Mouse (Mus musculus): ENCODE data around the gene Btbd9.

Gene Btbd9

DNA sequence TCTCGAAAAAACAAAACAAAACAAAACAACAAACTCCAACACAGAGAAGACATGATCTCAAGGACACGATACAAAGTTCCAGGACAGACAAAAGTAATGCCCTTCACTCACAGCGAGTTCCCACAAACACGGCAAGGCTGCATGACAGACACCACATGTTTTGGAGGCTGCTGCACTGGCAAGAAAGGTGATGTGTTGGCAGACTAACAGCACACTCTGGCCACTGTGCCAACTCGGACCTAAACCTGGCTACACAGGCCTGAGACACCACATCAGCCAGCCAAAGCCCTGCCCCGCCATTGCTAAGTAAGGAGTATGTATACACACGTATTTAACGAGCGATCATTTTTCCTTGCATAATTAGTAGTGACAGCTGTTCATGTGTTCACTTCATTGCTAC, 123.9 kb downstream of the Btbd9 start:
- DNase-seq (ENCODE audit: low spot score) = no peak

DNA sequence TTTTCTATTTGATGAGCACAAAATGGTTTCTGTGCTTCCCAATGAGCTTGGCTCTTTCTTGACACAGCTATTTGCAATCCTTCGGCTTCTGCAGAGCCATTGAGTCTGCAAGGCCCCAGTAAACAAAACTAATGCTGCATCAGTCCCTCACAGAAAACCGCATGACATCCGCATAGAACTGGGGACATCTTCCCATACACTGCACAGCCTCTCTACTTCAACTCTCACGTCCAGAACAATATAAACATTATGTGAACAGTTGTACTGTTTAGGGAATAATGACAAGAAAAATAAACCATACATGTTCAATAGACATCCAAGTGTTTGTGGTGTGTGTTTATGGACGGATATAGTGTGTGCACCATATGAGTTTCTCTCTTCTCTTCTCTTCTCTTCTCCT, 127.7 kb downstream of the Btbd9 start:
- no peak for DNase-seq (ENCODE audit: low spot score)

DNA sequence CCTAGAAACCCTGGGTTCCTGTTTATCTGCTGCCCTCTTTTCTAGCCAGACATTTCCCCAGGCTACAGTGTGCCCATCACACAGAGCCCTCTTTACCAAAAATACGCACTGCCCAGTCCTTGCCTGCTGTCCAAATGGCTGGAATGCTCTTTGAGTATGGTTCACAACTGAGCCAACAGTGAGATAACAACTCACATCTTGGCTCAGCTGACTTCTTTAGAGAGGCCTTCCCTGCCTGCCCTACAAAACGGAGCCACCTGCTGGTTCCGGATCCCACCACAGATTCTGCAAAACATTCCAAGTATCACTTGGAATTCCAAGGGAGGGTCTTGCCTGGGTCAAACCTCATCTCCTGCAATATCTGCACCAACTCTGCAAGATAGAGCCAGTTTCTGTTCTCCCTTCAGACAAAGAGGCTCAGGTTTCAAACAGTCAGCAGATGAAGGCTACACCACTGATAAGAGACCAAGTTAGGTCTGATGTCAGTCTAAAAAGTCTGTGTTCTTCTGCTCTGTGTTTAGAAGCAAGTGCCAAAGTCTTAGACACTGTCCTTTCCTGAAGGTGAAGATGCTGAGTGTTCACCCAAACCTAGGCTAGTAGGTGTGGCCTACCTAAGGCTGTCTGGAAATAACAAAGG, 130.4 kb downstream of the Btbd9 start:
- DNase-seq (ENCODE audit: low spot score) = no peak

- DNase-seq (ENCODE audit: low spot score) = no peak
Observed at GRCm38 (mm10) chr17:30439702-30440101, 136.6 kb downstream of the Btbd9 start.

- no peak for DNase-seq (ENCODE audit: low spot score)
Observed at GRCm38 (mm10) chr17:30438786-30439185, 137.5 kb downstream of the Btbd9 start.

DNA sequence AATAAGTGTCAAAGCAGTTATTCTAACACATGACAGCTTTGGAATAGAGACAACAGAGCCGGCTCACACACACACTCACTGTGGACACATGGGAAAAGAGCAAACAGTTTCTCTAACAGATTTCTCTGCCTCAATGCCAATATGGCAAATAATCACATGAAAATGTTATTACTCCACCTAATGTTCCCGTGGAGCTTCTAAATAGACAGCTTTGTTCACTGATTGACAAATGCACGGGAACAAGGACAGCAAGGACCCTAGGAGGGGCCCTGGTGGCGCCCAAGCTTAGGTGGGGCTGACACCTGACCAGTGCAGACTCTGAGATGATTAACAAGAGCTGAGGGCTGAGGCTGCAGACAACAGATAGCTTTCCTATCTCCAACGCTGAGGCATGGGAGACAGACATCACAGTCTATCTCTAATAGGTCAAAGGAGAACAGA, 140.2 kb downstream of the Btbd9 start:
- no peak for DNase-seq (ENCODE audit: low spot score)

DNA sequence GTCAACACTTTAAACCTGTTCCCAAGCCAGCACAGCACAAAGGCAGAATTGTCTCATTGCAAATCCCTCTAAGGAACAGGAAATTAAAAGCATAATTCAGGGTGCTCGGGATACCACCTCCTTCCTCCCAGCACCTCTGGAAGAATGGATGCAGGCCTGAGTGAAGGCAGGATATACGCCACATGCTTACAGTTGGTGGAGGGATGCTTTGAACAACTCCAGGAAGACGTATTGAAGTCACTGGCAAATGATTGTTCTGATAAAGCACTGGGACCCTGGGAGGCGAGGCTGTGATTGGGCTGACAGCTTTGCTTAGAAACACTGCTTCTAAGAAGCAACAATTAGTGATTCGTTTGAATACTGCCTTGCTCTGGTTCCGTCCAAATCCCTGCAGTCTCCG, 140.8 kb downstream of the Btbd9 start:
- no peak for DNase-seq (ENCODE audit: low spot score)

- DNase-seq (ENCODE audit: low spot score) = no peak
Observed at GRCm38 (mm10) chr17:30432094-30432493, 144.2 kb downstream of the Btbd9 start.

DNA sequence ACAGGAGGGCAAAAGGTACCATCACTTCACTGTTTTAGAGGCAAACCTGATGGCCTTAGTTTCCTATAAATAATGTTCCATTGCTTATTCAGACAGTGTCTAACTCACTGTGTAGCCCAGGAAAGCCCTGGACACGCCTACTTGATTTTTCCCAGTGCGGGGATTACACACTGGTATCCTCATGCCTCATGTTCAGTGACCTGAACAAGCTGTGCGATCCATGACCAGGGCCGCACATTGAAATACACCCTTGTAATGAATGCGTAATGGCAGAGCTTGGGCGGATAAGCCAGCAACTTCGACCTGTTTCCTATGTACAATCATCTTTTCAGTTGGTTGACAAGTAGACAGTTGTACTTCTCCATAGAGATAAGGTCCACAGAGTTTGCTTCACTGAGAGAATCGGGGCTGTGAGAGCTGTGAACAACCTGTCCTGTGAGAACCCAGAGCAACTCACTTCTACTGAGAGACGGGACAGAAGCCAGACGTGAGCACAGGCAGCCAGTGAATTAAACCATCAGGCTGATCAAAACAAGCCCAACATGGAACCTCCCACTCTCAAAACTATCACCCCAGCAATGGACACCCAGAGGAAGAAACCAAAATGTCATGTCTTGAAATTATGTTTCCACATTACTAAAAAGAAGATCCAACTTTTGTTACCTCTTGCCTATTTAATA, 145.2 kb downstream of the Btbd9 start:
- no peak for DNase-seq (ENCODE audit: low spot score)

DNA sequence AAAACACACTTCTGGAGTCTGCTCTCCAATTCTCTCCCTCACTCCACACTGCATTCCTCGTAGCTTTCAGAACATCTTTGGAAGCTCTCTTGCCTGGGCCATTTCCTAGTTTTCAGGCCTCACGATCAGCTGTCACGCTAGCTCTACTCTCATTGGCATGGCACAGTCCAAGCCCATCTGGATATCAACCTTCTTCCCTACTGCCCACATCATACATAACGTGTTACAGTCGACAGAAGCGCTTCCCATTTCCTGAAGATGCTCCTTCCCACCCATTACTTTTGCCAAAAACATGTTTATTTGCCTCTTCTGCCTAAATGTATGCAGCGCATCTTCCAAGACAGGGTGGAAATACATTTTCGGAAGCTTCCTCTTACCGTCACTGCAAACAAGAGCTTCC, 147.6 kb downstream of the Btbd9 start:
- no peak for DNase-seq (ENCODE audit: low spot score)

DNA sequence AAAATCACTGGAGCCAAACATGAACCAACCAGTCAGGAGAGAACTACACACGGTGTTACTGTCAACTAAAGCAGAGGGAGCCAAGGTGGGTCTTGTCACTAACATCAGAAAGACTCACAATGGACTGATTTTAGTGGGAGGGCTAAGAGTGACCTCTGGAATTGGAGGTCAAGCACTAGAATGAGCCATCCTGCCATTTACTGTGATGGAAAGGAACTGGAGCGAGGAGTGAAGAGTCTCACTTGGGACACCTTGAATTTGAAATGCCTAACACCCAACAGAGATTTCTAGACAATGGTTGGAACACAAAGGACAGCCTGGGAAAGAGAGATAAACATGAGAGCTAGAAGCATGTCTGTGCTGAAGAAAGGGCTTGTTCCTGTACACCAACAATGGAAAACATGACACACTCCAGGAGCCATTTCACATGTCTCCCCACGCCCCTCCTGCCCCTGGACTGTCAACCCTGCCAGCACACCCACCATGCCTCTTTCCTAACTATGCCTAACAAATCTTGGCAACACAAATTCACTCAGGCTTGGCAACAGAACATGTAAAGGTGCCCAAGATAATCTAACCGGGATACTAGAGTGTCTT, 152.9 kb downstream of the Btbd9 start:
- no peak for DNase-seq (ENCODE audit: low spot score)

DNA sequence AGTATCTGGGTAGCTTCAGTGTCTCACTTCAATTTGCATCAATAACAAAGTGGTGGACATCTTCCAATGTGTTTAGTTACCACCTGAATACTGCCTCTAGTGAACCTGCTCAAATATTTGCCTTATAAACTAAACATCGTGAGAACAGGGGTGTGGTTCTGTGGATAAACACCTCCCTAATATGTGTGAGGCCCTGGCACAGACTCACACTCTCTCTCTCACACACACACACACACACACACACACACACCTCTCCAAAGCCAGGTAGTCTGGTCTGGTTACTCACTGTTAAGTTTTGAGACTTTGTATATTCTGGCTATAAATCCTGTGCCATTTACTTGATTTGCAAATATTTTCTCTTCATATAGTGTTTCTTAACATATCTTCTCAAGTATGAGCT, 154.0 kb downstream of the Btbd9 start:
- no peak for DNase-seq (ENCODE audit: low spot score)

GRCm38 (mm10) chr17:30421256-30421655, 155.0 kb downstream of the Btbd9 start:
- DNase-seq (ENCODE audit: low spot score) = no peak

- DNase-seq (ENCODE audit: low spot score) = no peak
Observed at GRCm38 (mm10) chr17:30419494-30419893, 156.8 kb downstream of the Btbd9 start.

DNA sequence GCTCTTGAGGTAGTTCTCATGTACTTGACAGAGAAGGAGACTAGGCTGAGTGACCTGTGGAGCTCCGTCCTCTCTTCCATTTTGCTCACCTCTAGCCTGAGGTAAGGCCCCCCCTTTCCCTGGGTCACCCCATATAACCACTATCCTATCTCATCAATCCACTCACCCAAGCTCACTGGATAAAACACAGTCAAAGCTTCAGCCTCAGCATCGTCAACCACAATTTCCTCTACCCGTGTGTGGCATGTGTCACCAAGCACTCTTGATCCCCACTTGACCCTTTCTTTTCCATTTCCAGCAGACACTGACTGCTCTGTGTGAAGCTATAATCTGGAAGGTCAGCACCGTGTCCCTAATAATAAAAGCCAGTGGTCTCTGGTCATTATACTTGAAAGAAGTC, 157.8 kb downstream of the Btbd9 start:
- DNase-seq (ENCODE audit: low spot score) = no peak

DNA sequence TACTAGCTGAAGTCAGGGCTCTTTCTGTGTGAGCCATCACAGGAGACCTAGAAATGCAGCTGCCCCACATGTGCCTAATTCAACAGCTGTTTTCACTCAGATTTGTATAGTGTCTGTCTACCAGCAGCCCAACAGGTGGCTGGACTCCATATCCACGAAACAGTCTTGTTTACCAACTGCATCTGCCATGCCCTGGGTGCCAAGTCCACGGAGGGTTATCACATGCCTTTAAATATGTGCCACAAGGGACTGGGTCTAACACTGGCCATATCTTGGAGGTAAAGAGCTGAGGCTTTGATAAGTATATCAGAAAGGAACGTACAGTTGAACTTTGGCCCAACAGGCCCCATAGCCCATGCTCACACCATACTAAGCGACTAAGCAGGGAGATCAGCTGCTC, 159.2 kb downstream of the Btbd9 start:
- DNase-seq (ENCODE audit: low spot score) = no peak

DNA sequence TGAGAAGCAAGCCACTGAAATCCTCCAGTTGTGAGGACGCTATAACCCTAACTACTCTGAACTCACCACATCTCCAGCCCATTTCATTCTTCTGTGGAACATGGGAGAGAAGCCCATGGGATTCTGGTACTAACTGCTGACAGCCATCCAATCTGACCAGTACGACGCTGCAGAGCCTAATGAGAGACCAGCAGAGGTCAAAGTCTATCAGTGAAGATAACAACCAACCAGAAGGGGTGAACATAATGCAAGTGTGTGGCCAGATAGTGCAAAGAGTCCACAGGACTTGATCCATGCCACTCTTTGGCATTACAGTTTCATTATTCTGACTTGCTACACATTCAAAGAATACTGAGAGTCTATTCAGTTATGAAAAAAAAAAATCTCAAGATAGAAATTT, 160.6 kb downstream of the Btbd9 start:
- no peak for DNase-seq (ENCODE audit: low spot score)

- no peak for DNase-seq (ENCODE audit: low spot score)
Observed at GRCm38 (mm10) chr17:30412991-30413390, 163.3 kb downstream of the Btbd9 start.

GRCm38 (mm10) chr17:30406002-30406401, 170.3 kb downstream of the Btbd9 start:
- no peak for DNase-seq (ENCODE audit: low spot score)

DNA sequence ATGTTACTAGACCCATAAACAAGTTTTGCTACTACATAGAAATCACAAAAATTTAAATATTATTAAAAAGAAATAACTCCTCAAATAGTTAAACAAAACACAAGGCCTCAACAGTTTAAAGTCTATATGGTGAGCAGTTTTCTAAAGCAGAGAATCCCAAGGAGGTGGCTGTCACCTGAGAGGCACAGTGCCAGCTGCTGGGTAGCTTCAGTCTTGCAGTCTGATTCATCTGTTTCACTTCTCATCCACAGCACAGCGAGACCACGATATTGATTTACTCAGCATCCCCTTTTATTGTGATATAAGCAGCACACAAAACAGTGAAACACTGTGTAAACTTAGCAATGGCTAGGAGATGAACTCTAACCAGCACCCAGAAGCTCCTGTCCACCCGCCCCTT, 173.4 kb downstream of the Btbd9 start:
- DNase-seq (ENCODE audit: low spot score) = no peak

DNA sequence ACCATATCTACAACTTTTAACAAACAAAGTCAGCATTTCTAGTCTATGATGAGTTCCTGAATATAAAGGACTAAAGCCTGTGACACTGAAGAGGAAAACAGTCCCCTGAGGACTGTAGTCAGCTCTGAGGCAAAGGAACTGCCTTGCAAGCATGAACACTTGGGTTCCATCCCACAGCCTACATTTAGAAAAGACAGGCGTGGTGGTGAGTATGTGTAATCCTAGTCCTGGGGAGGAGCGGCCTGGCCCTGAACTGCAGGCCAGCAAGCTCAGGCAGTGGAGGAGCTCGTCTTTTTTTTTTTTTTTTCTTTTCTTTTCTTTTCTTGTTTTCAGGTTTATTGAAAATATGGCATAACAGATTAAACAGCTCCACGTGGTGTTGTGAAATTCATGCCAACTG, 181.0 kb downstream of the Btbd9 start:
- no peak for DNase-seq (ENCODE audit: low spot score)

- no peak for DNase-seq (ENCODE audit: low spot score)
Observed at GRCm38 (mm10) chr17:30392031-30392430, 184.3 kb downstream of the Btbd9 start.

GRCm38 (mm10) chr17:30391220-30391619, 185.1 kb downstream of the Btbd9 start:
- DNase-seq (ENCODE audit: low spot score) = no peak

- no peak for DNase-seq (ENCODE audit: low spot score)
Observed at GRCm38 (mm10) chr17:30389686-30390085, 186.6 kb downstream of the Btbd9 start.

Measured in urinary bladder, postnatal 14 days (tissue).